Mouse (Mus musculus) neural tube, embryonic 15.5 days (tissue): ENCODE measurements around the gene 1700016K19Rik. TPM values are rescaled to one million over a fixed set of nuclear protein-coding genes. Genes with fewer than 3 reads are reported as not detected.

ENCODE experiments used
- polyA plus RNA-seq: library from polyadenylated mRNA; unstranded; fragments of >200 nt; fragmentation: Nextera tagmentation; extraction: Ambion mirVana; gene quantifications from 2 replicates; pipeline ENCODE4 v1.2.1, GENCODE M21; 2015

1700016K19Rik gene
- polyA plus RNA-seq, 1 experiment from 2014 or later = 3.3 TPM

Other genes starting within 250 kb of the 1700016K19Rik start
- 2.5 and 2.8 TPM in 2 replicates for gene Doc2b, start 203.9 kb upstream of the 1700016K19Rik start, polyA plus RNA-seq
- gene Rph3al, start 61.5 kb upstream of the 1700016K19Rik start, polyA plus RNA-seq = 2.3 and 3.1 TPM in 2 replicates
- 12.6 and 19.1 TPM in 2 replicates for gene Rflnb, start 27.9 kb downstream of the 1700016K19Rik start, polyA plus RNA-seq
- 69.4 and 69.5 TPM in 2 replicates for gene Vps53, start 179.7 kb downstream of the 1700016K19Rik start, polyA plus RNA-seq
- gene Fam57a, start 179.8 kb downstream of the 1700016K19Rik start, polyA plus RNA-seq = 24.4 and 36.0 TPM in 2 replicates
- 0.38 and 0.79 TPM in 2 replicates for gene Dbil5, start 217.7 kb downstream of the 1700016K19Rik start, polyA plus RNA-seq
- 13.8 and 20.1 TPM in 2 replicates for gene Gemin4, start 217.8 kb downstream of the 1700016K19Rik start, polyA plus RNA-seq
- gene Mrm3, start 243.8 kb downstream of the 1700016K19Rik start, polyA plus RNA-seq = 27.3 and 28.1 TPM in 2 replicates
- 112 and 123 TPM in 2 replicates for gene Glod4, start 243.8 kb downstream of the 1700016K19Rik start, polyA plus RNA-seq